Mouse (Mus musculus) intestine, postnatal 0 days (tissue): ENCODE data around the gene Olfr361. TPM values are rescaled to one million over a fixed set of nuclear protein-coding genes. Genes with fewer than 3 reads are reported as not detected.
"Not testable (repeated sequence)": the region's sequence is repeated elsewhere in the genome, so short reads cannot be mapped to it uniquely, and the experiment has no call there.

ENCODE experiments used
- ATAC-seq: fragments of 200-750 bp; cut with Nextera tagmentation; 2 replicates; pipeline ENCODE4 v1.8.0; 2017; ENCODE audit warnings: mild to moderate bottlenecking, moderate TSS enrichment, moderate library complexity
- H3K27ac ChIP-seq: fragments of 300-500 bp; sonication (generic); 2 replicates; pipeline ENCODE4 v1.5.1; 2014; ENCODE audit warnings: mild to moderate bottlenecking, low read depth, low read length, moderate library complexity
- H3K27me3 ChIP-seq: fragments of 300-500 bp; sonication (generic); replicated peaks from 2 replicates; pipeline ENCODE4 v1.6.1; 2014; ENCODE audit warnings: low read length, mixed read lengths; ENCODE audit not compliant: control insufficient read depth, insufficient read depth
- H3K36me3 ChIP-seq: fragments of 300-500 bp; sonication (generic); 2 replicates; pipeline ENCODE4 v1.6.1; 2014; ENCODE audit warnings: mild to moderate bottlenecking, moderate library complexity; ENCODE audit not compliant: control insufficient read depth, insufficient read depth
- H3K4me1 ChIP-seq: fragments of 300-500 bp; sonication (generic); replicated peaks from 2 replicates; pipeline ENCODE4 v1.6.1; 2014; ENCODE audit warnings: antibody characterized with exemption, low read length, mixed read lengths; ENCODE audit not compliant: control insufficient read depth, insufficient read depth
- H3K4me2 ChIP-seq: fragments of 300-500 bp; sonication (generic); replicated peaks from 2 replicates; pipeline ENCODE4 v1.6.1; 2014; ENCODE audit warnings: low read depth, mild to moderate bottlenecking, moderate library complexity
- H3K4me3 ChIP-seq: fragments of 300-500 bp; sonication (generic); 2 replicates; pipeline ENCODE4 v1.5.1; 2014; ENCODE audit warnings: low read depth, low read length
- H3K9ac ChIP-seq: fragments of 300-500 bp; sonication (generic); 2 replicates; pipeline ENCODE4 v1.6.1; 2014; ENCODE audit warnings: mild to moderate bottlenecking, low read depth, low read length
- H3K9me3 ChIP-seq: fragments of 300-500 bp; sonication (generic); 2 replicates; pipeline ENCODE4 v1.6.1; 2016; ENCODE audit warnings: mixed run types; ENCODE audit not compliant: control insufficient read depth
- CTCF ChIP-seq: sonication (generic); IDR thresholded peaks from 2 replicates; pipeline ENCODE4 v1.5.1; 2016; ENCODE audit warnings: low read depth, mild to moderate bottlenecking, control low read depth, antibody characterized with exemption, moderate library complexity
- WGBS: fragments of 180-500 bp; shearing (Covaris S2); extraction: QIAGEN DNeasy Blood & Tissue Kit; methylation state at CpG from one replicate; pipeline ENCODE4 v1.1.7; 2014; 5-methylcytosine and 5-hydroxymethylcytosine counted together
- polyA plus RNA-seq: library from polyadenylated mRNA; unstranded; fragments of >200 nt; fragmentation: Nextera tagmentation; extraction: Ambion mirVana; gene quantifications from 2 replicates; pipeline ENCODE4 v1.2.1, GENCODE M21; 2015

Gene Olfr361
- not detected in 2 replicates for polyA plus RNA-seq

- H3K4me1 ChIP-seq, ATAC-seq, H3K27ac ChIP-seq, H3K27me3 ChIP-seq, H3K9me3 ChIP-seq, H3K4me2 ChIP-seq, H3K4me3 ChIP-seq, H3K36me3 ChIP-seq, H3K9ac ChIP-seq: not testable (repeated sequence)
- WGBS, result 33% methylated on average over 1 of the region's 1 CpGs
These were observed at the start of gene Olfr361 for GRCm38 (mm10) chr2:37089190-37089589. TSS of gene Olfr361 (minus strand) at chr2:37089290.

GRCm38 (mm10) chr2:37117810-37118209, 28.7 kb upstream of the Olfr361 start, which contains the start of gene Olfr362:
TSS of gene Olfr362 (minus strand) at chr2:37117910.
- H3K27ac ChIP-seq, result no peak within 1 kb of the TSS
- H3K9ac ChIP-seq, result no peak within 1 kb of the TSS
- no peak for TF ChIP-seq CTCF
- 79% methylated on average over 1 of the region's 1 CpGs for WGBS
- no peak within 1 kb of the TSS for H3K4me2 ChIP-seq
- H3K27me3 ChIP-seq, result no peaks in the 10 kb centered on the region
- H3K36me3 ChIP-seq, result no peaks in the 10 kb centered on the region
- no peaks in the 10 kb centered on the region for H3K9me3 ChIP-seq
- ATAC-seq, result no peak
- H3K4me3 ChIP-seq, result no peak within 1 kb of the TSS
- H3K4me1 ChIP-seq, result no peaks in the 10 kb centered on the region

GRCm38 (mm10) chr2:37065446-37065845, 23.6 kb downstream of the Olfr361 start, which contains the start of gene Olfr360:
TSS of gene Olfr360 (plus strand) at chr2:37065746.
- Histone ChIP-seq H3K4me2 (no peak within 1 kb of the TSS), H3K27ac (no peak within 1 kb of the TSS), H3K36me3 (no peaks in the 10 kb centered on the region), H3K27me3 (no peaks in the 10 kb centered on the region), H3K9me3 (no peaks in the 10 kb centered on the region), H3K4me3 (no peak within 1 kb of the TSS), H3K4me1 (no peaks in the 10 kb centered on the region), H3K9ac (no peak within 1 kb of the TSS)
- ATAC-seq, result no peak
- TF ChIP-seq CTCF, result no peak

Other genes with a start within 250 kb of the Olfr361 start
- not detected in 2 replicates for gene Olfr350, start 243.0 kb downstream of the Olfr361 start, polyA plus RNA-seq
- gene Olfr351, start 226.6 kb downstream of the Olfr361 start, polyA plus RNA-seq, result not detected in 2 replicates
- not detected in 2 replicates for gene Olfr352, start 220.8 kb downstream of the Olfr361 start, polyA plus RNA-seq
- not detected in 2 replicates for gene Olfr353, start 196.4 kb downstream of the Olfr361 start, polyA plus RNA-seq
- gene Olfr354, start 183.6 kb downstream of the Olfr361 start, polyA plus RNA-seq, result not detected in 2 replicates
- not detected in 2 replicates for gene Olfr355, start 160.4 kb downstream of the Olfr361 start, polyA plus RNA-seq
- not detected in 2 replicates for gene Olfr356, start 152.2 kb downstream of the Olfr361 start, polyA plus RNA-seq
- gene Olfr357, start 95.5 kb downstream of the Olfr361 start, polyA plus RNA-seq, result not detected in 2 replicates
- not detected in 2 replicates for gene Olfr358, start 80.0 kb downstream of the Olfr361 start, polyA plus RNA-seq
- not detected in 2 replicates for gene Olfr360, start 23.5 kb downstream of the Olfr361 start, polyA plus RNA-seq
- not detected in 2 replicates for gene Olfr362, start 28.6 kb upstream of the Olfr361 start, polyA plus RNA-seq
- not detected in 2 replicates for gene Olfr364-ps1, start 50.0 kb upstream of the Olfr361 start, polyA plus RNA-seq
- not detected in 2 replicates for gene Olfr365, start 98.9 kb upstream of the Olfr361 start, polyA plus RNA-seq
- not detected in 2 replicates for gene Olfr366, start 122.3 kb upstream of the Olfr361 start, polyA plus RNA-seq
- not detected in 2 replicates for gene Olfr368, start 237.2 kb upstream of the Olfr361 start, polyA plus RNA-seq